Mouse (Mus musculus): Measurements from ENCODE around the gene Olfr16. TPM values are rescaled to one million over a fixed set of nuclear protein-coding genes. Genes with fewer than 3 reads are reported as not detected.

Gene Olfr16
- total RNA-seq (2021), result not detected
- long read RNA-seq, experiment 1, result 0 reads
- long read RNA-seq, experiment 2, result 0 reads

GRCm38 (mm10) chr1:172950160-172950559 is at the start of gene Olfr16:
TSS of gene Olfr16 (plus strand) at chr1:172950409.
- DNase-seq (ENCODE audit: low spot score), result no peak

GRCm38 (mm10) chr1:172903313-172903712 is 46.9 kb upstream of the Olfr16 start:
- no peak for DNase-seq (ENCODE audit: low spot score)

GRCm38 (mm10) chr1:172917115-172917514 is 33.1 kb upstream of the Olfr16 start:
- DNase-seq (ENCODE audit: low spot score), result no peak

GRCm38 (mm10) chr1:172918450-172918849 is 31.8 kb upstream of the Olfr16 start:
- DNase-seq (ENCODE audit: low spot score), result no peak

GRCm38 (mm10) chr1:172932197-172932596 is 18.0 kb upstream of the Olfr16 start:
- no peak for DNase-seq (ENCODE audit: low spot score)

- no peak for DNase-seq (ENCODE audit: low spot score)
These were observed 1.0 kb downstream of the Olfr16 start for GRCm38 (mm10) chr1:172951171-172951720.

GRCm38 (mm10) chr1:172955376-172955775 is 5.2 kb downstream of the Olfr16 start:
- DNase-seq (ENCODE audit: low spot score), result no peak

GRCm38 (mm10) chr1:172960452-172960851 is 10.2 kb downstream of the Olfr16 start:
- no peak for DNase-seq (ENCODE audit: low spot score)

GRCm38 (mm10) chr1:172989794-172990634 is 39.8 kb downstream of the Olfr16 start:
- no peak for DNase-seq (ENCODE audit: low spot score)

GRCm38 (mm10) chr1:172990635-172991009 is 40.4 kb downstream of the Olfr16 start:
- no peak for DNase-seq (ENCODE audit: low spot score)

Other genes starting within 250 kb of the Olfr16 start
- gene Apcs, start 55.4 kb upstream of the Olfr16 start, total RNA-seq (2021), result not detected
- not detected for gene Olfr1408, start 187.0 kb downstream of the Olfr16 start, total RNA-seq (2021)
- gene Olfr1406, start 240.2 kb downstream of the Olfr16 start, total RNA-seq (2021), result not detected
- gene Olfr218, start 247.4 kb downstream of the Olfr16 start, total RNA-seq (2021), result not detected

Measured in gastrocnemius, adult 18-20 months (tissue).